Mouse (Mus musculus) myocyte (in vitro differentiated cells): Measurements from ENCODE around the gene Zfp667. TPM values are rescaled to one million over a fixed set of nuclear protein-coding genes. Genes with fewer than 3 reads are reported as not detected.

Experiments
- H3K27me3 ChIP-seq: one replicate; pipeline ENCODE4 v1.6.1; 2011; ENCODE audit not compliant: control insufficient read depth, insufficient read depth, insufficient read length
- H3K36me3 ChIP-seq: one replicate; pipeline ENCODE4 v1.6.1; 2011; ENCODE audit not compliant: control insufficient read depth, insufficient read depth
- H3K4me2 ChIP-seq: one replicate; pipeline ENCODE4 v1.6.1; 2011; ENCODE audit warnings: low read depth, control low read depth
- H3K4me3 ChIP-seq: one replicate; pipeline ENCODE4 v1.5.1; 2011; ENCODE audit warnings: mild to moderate bottlenecking, control low read depth, moderate library complexity
- H3K79me2 ChIP-seq: one replicate; pipeline ENCODE4 v1.6.1; 2011; ENCODE audit not compliant: control insufficient read depth, insufficient read depth
- H3ac ChIP-seq: one replicate; pipeline ENCODE4 v1.6.1; 2011; ENCODE audit not compliant: control insufficient read depth, insufficient read length
- CEBPB ChIP-seq: IDR thresholded peaks from 2 replicates; pipeline ENCODE4 v1.6.1; 2011; ENCODE audit warnings: mild to moderate bottlenecking, moderate library complexity; ENCODE audit not compliant: poor library complexity, insufficient read depth, severe bottlenecking
- E2F4 ChIP-seq: IDR thresholded peaks from one replicate; pipeline ENCODE4 v1.6.1; 2011; ENCODE audit warnings: mild to moderate bottlenecking, control low read depth, moderate library complexity; ENCODE audit not compliant: insufficient read depth
- MAX ChIP-seq: IDR thresholded peaks from one replicate; pipeline ENCODE4 v1.6.1; 2011; ENCODE audit warnings: low read depth, mild to moderate bottlenecking, control low read depth
- MYOD1 ChIP-seq, 3 experiments: IDR thresholded peaks; one replicate each; pipeline ENCODE4 v1.6.1; 2011; ENCODE audit warnings: control low read depth in 2 of 3, low read depth in 2 of 3, mild to moderate bottlenecking in 2 of 3, moderate library complexity in 1 of 3; ENCODE audit not compliant: insufficient read length in 2 of 3, control insufficient read depth in 1 of 3
- MYOG ChIP-seq, 3 experiments: IDR thresholded peaks; one replicate each; pipeline ENCODE4 v1.6.1; 2011; ENCODE audit warnings: control low read depth in 2 of 3, low read depth in 2 of 3, mild to moderate bottlenecking in 2 of 3; ENCODE audit not compliant: insufficient read length in 2 of 3, control insufficient read depth in 1 of 3, insufficient read depth in 1 of 3
- POLR2A ChIP-seq: IDR thresholded peaks from one replicate; pipeline ENCODE4 v1.6.1; 2011; ENCODE audit warnings: low read depth, mild to moderate bottlenecking, control low read depth, moderate library complexity; ENCODE audit not compliant: insufficient read length
- POLR2AphosphoS2 ChIP-seq: IDR thresholded peaks from one replicate; pipeline ENCODE4 v1.6.1; 2011; ENCODE audit warnings: low read depth, control low read depth; ENCODE audit not compliant: insufficient read length
- REST ChIP-seq: IDR thresholded peaks from one replicate; pipeline ENCODE4 v1.6.1; 2011; ENCODE audit warnings: mild to moderate bottlenecking, control low read depth, moderate library complexity; ENCODE audit not compliant: insufficient read depth, insufficient read length
- SRF ChIP-seq: IDR thresholded peaks from one replicate; pipeline ENCODE4 v1.6.1; 2011; ENCODE audit warnings: low read depth; ENCODE audit not compliant: control insufficient read depth, insufficient read length
- TCF12 ChIP-seq: IDR thresholded peaks from one replicate; pipeline ENCODE4 v1.6.1; 2011; ENCODE audit warnings: mild to moderate bottlenecking, control low read depth; ENCODE audit not compliant: poor library complexity, insufficient read depth, severe bottlenecking
- TCF3 ChIP-seq: IDR thresholded peaks from one replicate; pipeline ENCODE4 v1.6.1; 2011; ENCODE audit warnings: low read depth, control low read depth; ENCODE audit not compliant: insufficient read length
- USF1 ChIP-seq: IDR thresholded peaks from one replicate; pipeline ENCODE4 v1.6.1; 2011; ENCODE audit warnings: low read depth, mild to moderate bottlenecking, control low read depth, moderate library complexity
- polyA plus RNA-seq: library from polyadenylated mRNA; unstranded; fragments of >200 nt; fragmentation: generic; extraction: Trizol; gene quantifications from one replicate; pipeline ENCODE4 v1.2.1, GENCODE M21; 2012; ENCODE audit warnings: missing spikeins

Gene Zfp667
- polyA plus RNA-seq, 1 experiment: 2.8 TPM

DNA sequence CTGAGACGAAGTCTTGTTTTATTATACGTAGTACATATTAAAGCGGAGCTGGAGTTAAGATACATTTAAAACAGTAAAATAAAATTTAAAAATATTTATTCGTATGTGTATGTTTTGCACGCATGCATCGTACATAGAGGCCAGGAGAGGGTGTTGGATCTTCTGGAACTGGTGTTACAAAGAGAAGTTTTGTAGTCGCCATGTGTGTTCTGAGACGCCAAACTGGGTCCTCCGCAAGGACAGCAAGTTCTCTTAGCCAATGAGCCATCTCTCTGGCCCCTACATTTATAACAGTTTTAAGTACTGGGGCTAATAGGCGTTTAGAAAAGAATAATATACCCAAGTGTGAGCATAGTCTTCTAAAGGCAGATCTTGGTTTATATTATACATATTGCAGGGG, 57.7 kb downstream of the Zfp667 start:
- Histone ChIP-seq H3K27me3 (no peaks in the 10 kb centered on the region), H3K36me3 (no peaks in the 10 kb centered on the region), H3K4me3 (no peak overlapping the region), H3K79me2 (no peaks in the 10 kb centered on the region), H3ac (no peak overlapping the region), H3K4me2 (no peak overlapping the region)
- TF ChIP-seq POLR2AphosphoS2: no peak
- no peak for TF ChIP-seq SRF
- TF ChIP-seq TCF3: no peak
- no peak for TF ChIP-seq CEBPB
- TF ChIP-seq USF1: no peak
- no peak for TF ChIP-seq MAX
- TF ChIP-seq REST: no peak
- TF ChIP-seq POLR2A: no peak
- no peak for TF ChIP-seq TCF12
- no peak for TF ChIP-seq E2F4
- TF ChIP-seq MYOG (IDR thresholded peaks at IDR 0.05; ENCODE audit: control insufficient read depth in 1 of 3, insufficient read depth in 1 of 3, insufficient read length in 2 of 3, low read depth in 2 of 3): no peak
- TF ChIP-seq MYOD1 (IDR thresholded peaks at IDR 0.05; ENCODE audit: control insufficient read depth in 1 of 3, insufficient read length in 2 of 3, low read depth in 2 of 3): no peak

Other genes with a start within 250 kb of the Zfp667 start
- not detected for gene Nlrp4c, start 241.4 kb upstream of the Zfp667 start, polyA plus RNA-seq
- gene Zfp787, start 130.6 kb upstream of the Zfp667 start, polyA plus RNA-seq: 46.6 TPM
- gene Zfp444, start 114.4 kb upstream of the Zfp667 start, polyA plus RNA-seq: 29.2 TPM
- not detected for gene Galp, start 89.5 kb upstream of the Zfp667 start, polyA plus RNA-seq
- not detected for gene Zscan5b, start 64.3 kb upstream of the Zfp667 start, polyA plus RNA-seq
- gene Epp13, start 33.9 kb upstream of the Zfp667 start, polyA plus RNA-seq: not detected
- 0.80 TPM for gene Zfp583, start 44.7 kb downstream of the Zfp667 start, polyA plus RNA-seq
- gene Gm3854, start 57.2 kb downstream of the Zfp667 start, polyA plus RNA-seq: 0.11 TPM
- 0.46 TPM for gene Zfp78, start 76.7 kb downstream of the Zfp667 start, polyA plus RNA-seq
- 2.4 TPM for gene Zfp28, start 96.7 kb downstream of the Zfp667 start, polyA plus RNA-seq
- not detected for gene Smim17, start 112.1 kb downstream of the Zfp667 start, polyA plus RNA-seq
- gene Gm20715, start 123.7 kb downstream of the Zfp667 start, polyA plus RNA-seq: not detected
- not detected for gene Olfr1344, start 152.1 kb downstream of the Zfp667 start, polyA plus RNA-seq
- not detected for gene Olfr1336, start 169.6 kb downstream of the Zfp667 start, polyA plus RNA-seq
- gene Olfr1346, start 180.5 kb downstream of the Zfp667 start, polyA plus RNA-seq: not detected
- gene Olfr5, start 200.4 kb downstream of the Zfp667 start, polyA plus RNA-seq: not detected
- not detected for gene Olfr1347, start 213.2 kb downstream of the Zfp667 start, polyA plus RNA-seq
- gene Olfr1348, start 222.2 kb downstream of the Zfp667 start, polyA plus RNA-seq: not detected
- 0.06 TPM for gene Olfr1349, start 236.4 kb downstream of the Zfp667 start, polyA plus RNA-seq